Mouse (Mus musculus) fat pad, adult 2 months (tissue): ENCODE data around the gene Btf3l4.

Experiments
- DNase-seq: peaks from one replicate; pipeline ENCODE4 v3.0.0-alpha.2; 2011; ENCODE audit warnings: low read depth, low spot score; ENCODE audit errors: extremely low read depth

Btf3l4 gene

DNA sequence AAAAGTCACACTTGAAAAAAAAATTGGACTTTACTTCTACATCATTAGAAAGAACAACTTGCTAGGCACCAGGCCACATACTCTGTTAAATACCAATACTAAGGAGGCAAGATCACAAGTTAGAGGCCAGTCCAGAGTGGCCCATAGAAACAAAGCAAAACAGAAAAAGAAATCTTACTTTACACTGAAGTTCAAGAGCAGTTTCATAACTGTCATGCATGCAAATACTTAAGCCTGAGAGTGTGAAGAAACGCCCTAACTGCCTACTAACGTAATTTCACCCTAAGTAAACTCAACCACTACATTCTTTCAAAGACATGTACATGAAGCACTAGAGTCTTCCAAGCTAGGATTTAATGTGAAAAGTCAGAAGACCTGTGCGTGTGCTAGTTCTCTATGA lies 7.7 kb downstream of the Btf3l4 start:
- no peak for DNase-seq

- DNase-seq = no peak
Measured at GRCm38 (mm10) chr4:108811550-108811949, 21.9 kb downstream of the Btf3l4 start.

GRCm38 (mm10) chr4:108811142-108811541 lies 22.3 kb downstream of the Btf3l4 start:
- no peak for DNase-seq

DNA sequence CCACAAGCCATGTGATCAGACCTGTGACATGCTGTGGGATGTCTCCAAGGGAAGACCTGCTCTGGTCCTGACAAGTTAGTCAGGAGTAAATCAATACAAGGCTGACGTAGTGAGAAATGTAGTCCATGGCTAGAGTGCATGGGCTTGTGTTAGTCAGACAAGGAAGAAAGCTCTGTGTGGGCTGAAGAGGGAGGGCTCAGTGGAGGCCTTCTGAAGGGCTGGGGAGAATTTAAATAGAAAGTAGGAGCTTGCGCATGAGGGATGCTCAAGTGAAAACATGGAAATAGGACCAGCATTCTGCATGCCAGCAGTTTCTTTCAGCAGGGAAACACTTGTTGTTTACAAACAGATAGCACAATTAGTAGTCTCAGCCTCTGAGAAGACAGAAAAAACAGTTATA lies 29.9 kb downstream of the Btf3l4 start:
- DNase-seq = no peak

- DNase-seq = peak; percentile 78
Measured at GRCm38 (mm10) chr4:108798083-108798830, 35.2 kb downstream of the Btf3l4 start.

- DNase-seq = no peak
Measured at GRCm38 (mm10) chr4:108796701-108797100, 36.7 kb downstream of the Btf3l4 start.

GRCm38 (mm10) chr4:108793941-108794340 lies 39.5 kb downstream of the Btf3l4 start:
- DNase-seq = peak; percentile 93

- no peak for DNase-seq
Measured at GRCm38 (mm10) chr4:108790507-108790906, 42.9 kb downstream of the Btf3l4 start.

- no peak for DNase-seq
Measured at GRCm38 (mm10) chr4:108789258-108789936, 44.0 kb downstream of the Btf3l4 start.

- DNase-seq = no peak
Measured at GRCm38 (mm10) chr4:108782421-108783085, 50.9 kb downstream of the Btf3l4 start.

GRCm38 (mm10) chr4:108781596-108781995 lies 51.8 kb downstream of the Btf3l4 start:
- DNase-seq = peak; percentile 14

- no peak for DNase-seq
Measured at GRCm38 (mm10) chr4:108780864-108781205, 52.6 kb downstream of the Btf3l4 start.

DNA sequence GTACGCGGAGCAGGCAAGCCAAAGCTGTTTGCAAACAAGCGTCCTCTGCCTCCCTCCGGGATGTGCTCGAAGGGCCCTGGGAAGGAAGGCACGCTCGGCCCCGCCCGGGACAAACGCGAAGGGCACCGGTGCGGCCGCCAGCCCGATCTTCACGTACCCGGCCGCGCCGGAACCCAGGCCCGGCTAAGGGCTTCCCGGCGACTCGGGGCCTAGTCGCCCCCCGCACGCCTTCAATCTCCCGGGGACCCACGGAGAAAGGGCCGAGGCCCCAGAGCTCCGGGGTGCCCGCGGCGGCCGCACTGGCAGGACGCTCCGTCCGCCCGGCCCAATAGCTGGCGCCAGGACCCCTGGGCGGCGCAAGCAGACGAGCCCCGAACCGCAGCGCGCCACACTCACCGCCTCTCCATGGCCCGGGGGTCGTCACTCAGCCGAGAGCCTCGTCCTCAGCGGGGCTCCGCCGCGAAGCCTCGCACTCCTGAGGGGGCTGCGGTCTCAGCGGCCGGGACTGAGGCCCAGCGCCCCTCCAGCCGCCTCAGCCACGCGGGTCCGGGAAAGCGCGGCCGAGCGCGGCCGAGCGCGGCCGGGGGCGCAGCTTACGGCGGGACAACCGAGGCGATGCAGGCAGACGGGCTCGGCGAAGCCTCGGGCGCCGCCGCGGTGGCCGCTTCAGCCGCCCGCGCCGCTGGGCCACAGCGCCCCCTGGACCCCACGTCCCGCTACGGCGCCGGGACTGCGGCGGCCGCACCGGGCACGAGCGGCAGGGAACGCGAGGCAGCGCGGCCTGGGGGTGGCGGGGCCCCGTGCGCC lies 53.2 kb downstream of the Btf3l4 start, which contains the start of gene Zfyve9:
Zfyve9 (minus strand) TSS at position 742 of the 807 bp plus-strand sequence.
- DNase-seq = no peak

- DNase-seq = no peak
Measured at GRCm38 (mm10) chr4:108779763-108780056, 53.7 kb downstream of the Btf3l4 start.

DNA sequence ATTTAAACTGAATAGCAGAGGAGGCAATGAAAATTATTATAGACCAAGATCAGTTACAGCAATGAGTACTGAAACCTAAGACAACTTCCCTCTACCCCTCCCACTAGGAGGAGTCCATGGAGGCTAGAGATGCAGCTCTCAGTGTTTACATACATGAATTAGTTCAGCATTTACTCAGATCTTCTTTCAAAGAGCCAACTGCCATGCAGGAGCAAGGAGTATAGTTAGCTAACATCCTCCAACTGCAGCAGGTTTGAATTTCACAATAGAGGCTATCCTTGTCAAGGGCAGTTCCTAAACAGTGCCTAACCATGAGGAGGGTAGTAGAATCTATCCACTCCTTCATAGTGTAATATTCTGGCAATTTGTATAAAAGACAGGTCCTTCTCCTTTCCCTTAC lies 64.9 kb downstream of the Btf3l4 start:
- DNase-seq = no peak
